In genomic region chr19:18025877-18026276, GRCm38 (mm10) we compare ENCODE assay signal across 12 mouse cellular contexts.
"Had no signal": no experiment of that assay in that cellular context is flagged by ENCODE, and none has a peak within 500 bp of the region (broad histone marks: within the 10 kb centered on the region; RNA-seq: fewer than 3 reads in every experiment).

No protein-coding gene starts in this region.

- DNase-seq: lung, adult 18-20 months; lung, embryonic 14.5 days; lung, postnatal 10 days; lung, postnatal 4 days; midbrain, embryonic 14.5 days; retina, postnatal 1 day; right cerebral cortex, postnatal 14 days; right cerebral cortex, postnatal 4 days; spleen, adult 18-20 months; thymus, postnatal 14 days; thymus, postnatal 36 days had no signal

- ATAC-seq: midbrain, embryonic 16.5 days had no signal
